Mouse (Mus musculus) G1E (cell line): ENCODE data around the gene Tedc2. TPM values are rescaled to one million over a fixed set of nuclear protein-coding genes. Genes with fewer than 3 reads are reported as not detected.

ENCODE experiments used
- ATAC-seq: 2 replicates; pipeline ENCODE4 v1.8.0; 2016; ENCODE audit warnings: mild to moderate bottlenecking; ENCODE audit not compliant: insufficient number of reproducible peaks, poor library complexity, low FRiP score, severe bottlenecking; ENCODE audit errors: extremely low read depth
- DNase-seq: peaks from one replicate; pipeline ENCODE4 v3.0.0; 2012; ENCODE audit warnings: low spot score
- H3K27me3 ChIP-seq: 2 replicates; pipeline ENCODE4 v1.6.1; 2012; ENCODE audit warnings: mild to moderate bottlenecking, low read length, inconsistent platforms; ENCODE audit not compliant: insufficient read depth
- H3K36me3 ChIP-seq: replicated peaks from 2 replicates; pipeline ENCODE3; 2012; ENCODE audit warnings: mild to moderate bottlenecking, inconsistent platforms
- H3K4me1 ChIP-seq: 2 replicates; pipeline ENCODE4 v1.6.1; 2012; ENCODE audit warnings: low read depth, low read length, inconsistent platforms, mixed read lengths; ENCODE audit not compliant: insufficient read depth
- H3K4me3 ChIP-seq: 2 replicates; pipeline ENCODE4 v1.5.1; 2012; ENCODE audit warnings: low read depth, mild to moderate bottlenecking, inconsistent platforms, low read length, moderate library complexity, mixed read lengths
- H3K9me3 ChIP-seq: replicated peaks from 2 replicates; pipeline ENCODE4 v1.6.1; 2012; ENCODE audit warnings: inconsistent platforms
- CTCF ChIP-seq: IDR thresholded peaks from 2 replicates; pipeline ENCODE4 v1.5.1; 2012; ENCODE audit warnings: low read depth, low read length, inconsistent platforms, mixed read lengths
- GATA1 ChIP-seq: IDR thresholded peaks from 2 replicates; pipeline ENCODE4 v1.6.1; 2012; ENCODE audit warnings: borderline replicate concordance, low read length, inconsistent platforms, mixed read lengths
- GATA2 ChIP-seq: IDR thresholded peaks from 2 replicates; pipeline ENCODE4 v1.6.1; 2012; ENCODE audit warnings: low read depth, low read length, inconsistent platforms, borderline replicate concordance
- POLR2AphosphoS5 ChIP-seq: IDR thresholded peaks from 2 replicates; pipeline ENCODE4 v1.6.1; 2012; ENCODE audit warnings: low read depth, low read length, inconsistent platforms; ENCODE audit not compliant: insufficient replicate concordance
- TAL1 ChIP-seq: conservative IDR thresholded peaks from 2 replicates; pipeline ENCODE4 v1.6.1; 2012; ENCODE audit warnings: low read depth, low read length, inconsistent platforms, mixed read lengths
- polyA plus RNA-seq: library from polyadenylated mRNA; stranded (reverse); fragments of >175 nt; gene quantifications from 2 replicates; pipeline ENCODE4 v1.2.3, GENCODE M21; 2012
- total RNA-seq, 2 experiments: library from RNA; stranded (forward) in 1 of 2; stranded (reverse) in 1 of 2; fragments of 200-1000 nt in 1 of 2; fragments of >200 nt in 1 of 2; fragmentation: Nextera tagmentation in 1 of 2; gene quantifications; 2 replicates each; pipeline ENCODE4 v1.2.3; 2014 to 2017

Gene Tedc2
- total and polyA plus RNA-seq, 3 experiments, result 38.3 to 55.1 (median 41.7) TPM

GRCm38 (mm10) chr17:24199741-24200140 is 20.9 kb downstream of the Tedc2 start:
- Histone ChIP-seq H3K36me3 (peaks cover 85% of the 10 kb centered on the region), H3K4me3 (peak overlapping the region; percentile 60; the same call in 1 of the 2 replicates), H3K4me1 (peaks cover 97% of the 10 kb centered on the region), H3K27me3 (no peaks in the 10 kb centered on the region), H3K9me3 (no peaks in the 10 kb centered on the region)
- ATAC-seq (no peak), DNase-seq (no peak)
- TF ChIP-seq CTCF, result no peak
- TF ChIP-seq POLR2AphosphoS5, result no peak
- no peak for TF ChIP-seq TAL1
- TF ChIP-seq GATA1, result no peak
- TF ChIP-seq GATA2, result no peak

- peak overlapping the region; percentile 62; the same call in 1 of the 2 replicates for H3K4me3 ChIP-seq
- no peaks in the 10 kb centered on the region for H3K27me3 ChIP-seq
- peaks cover 86% of the 10 kb centered on the region for H3K36me3 ChIP-seq
- H3K9me3 ChIP-seq, result no peaks in the 10 kb centered on the region
- peaks cover 97% of the 10 kb centered on the region for H3K4me1 ChIP-seq
- ATAC-seq (no peak), DNase-seq (no peak)
- TF ChIP-seq CTCF (no peak), TAL1 (peak; percentile 54)
Measured at GRCm38 (mm10) chr17:24199252-24199651, 21.4 kb downstream of the Tedc2 start.

GRCm38 (mm10) chr17:24197032-24197824 is 23.4 kb downstream of the Tedc2 start:
- H3K36me3 ChIP-seq, result peaks cover 99% of the 10 kb centered on the region
- DNase-seq, result no peak
- peak overlapping the region; percentile 63 for H3K4me3 ChIP-seq
- no peaks in the 10 kb centered on the region for H3K27me3 ChIP-seq
- H3K9me3 ChIP-seq, result no peaks in the 10 kb centered on the region
- no peak for TF ChIP-seq GATA2
- peaks cover 99% of the 10 kb centered on the region for H3K4me1 ChIP-seq
- peak; percentile 59 for ATAC-seq

GRCm38 (mm10) chr17:24195349-24195748 is 25.3 kb downstream of the Tedc2 start:
- Histone ChIP-seq H3K4me3 (no peak overlapping the region; the same call in 1 of the 2 replicates), H3K27me3 (no peaks in the 10 kb centered on the region), H3K4me1 (peaks cover 95% of the 10 kb centered on the region), H3K36me3 (peaks cover 95% of the 10 kb centered on the region), H3K9me3 (no peaks in the 10 kb centered on the region)
- DNase-seq, result no peak
- ATAC-seq, result no peak
- TF ChIP-seq GATA2, result no peak
- no peak for TF ChIP-seq CTCF
- TF ChIP-seq TAL1, result no peak
- TF ChIP-seq POLR2AphosphoS5, result no peak
- no peak for TF ChIP-seq GATA1

GRCm38 (mm10) chr17:24193769-24194168 is 26.9 kb downstream of the Tedc2 start:
- Histone ChIP-seq H3K36me3 (peaks cover 92% of the 10 kb centered on the region), H3K4me3 (peak overlapping the region; percentile 30; the same call in 1 of the 2 replicates), H3K27me3 (no peaks in the 10 kb centered on the region), H3K4me1 (peaks cover 84% of the 10 kb centered on the region), H3K9me3 (no peaks in the 10 kb centered on the region)
- ATAC-seq (no peak), DNase-seq (no peak)
- TF ChIP-seq GATA1, result no peak
- no peak for TF ChIP-seq GATA2
- TF ChIP-seq TAL1, result no peak
- TF ChIP-seq CTCF, result no peak

- no peak overlapping the region for H3K4me3 ChIP-seq
- DNase-seq (no peak), ATAC-seq (no peak)
- TF ChIP-seq CTCF, result no peak
- TF ChIP-seq POLR2AphosphoS5, result no peak
- TF ChIP-seq TAL1, result no peak
- TF ChIP-seq GATA2, result no peak
- TF ChIP-seq GATA1, result no peak
- H3K9me3 ChIP-seq, result no peaks in the 10 kb centered on the region
- peaks cover 79% of the 10 kb centered on the region for H3K4me1 ChIP-seq
- H3K27me3 ChIP-seq, result no peaks in the 10 kb centered on the region
- H3K36me3 ChIP-seq, result peaks cover 92% of the 10 kb centered on the region
Measured at GRCm38 (mm10) chr17:24193268-24193667, 27.4 kb downstream of the Tedc2 start.

- TF ChIP-seq GATA1 (no peak), POLR2AphosphoS5 (no peak), CTCF (no peak), TAL1 (no peak), GATA2 (no peak)
- no peaks in the 10 kb centered on the region for H3K27me3 ChIP-seq
- peaks cover 78% of the 10 kb centered on the region for H3K4me1 ChIP-seq
- peaks cover 92% of the 10 kb centered on the region for H3K36me3 ChIP-seq
- ATAC-seq (no peak), DNase-seq (no peak)
- H3K4me3 ChIP-seq, result no peak overlapping the region
- H3K9me3 ChIP-seq, result no peaks in the 10 kb centered on the region
Measured at GRCm38 (mm10) chr17:24192848-24193247, 27.8 kb downstream of the Tedc2 start.
